Mouse (Mus musculus) stomach, embryonic 16.5 days (tissue): ENCODE measurements around the gene Stk19. TPM values are rescaled to one million over a fixed set of nuclear protein-coding genes. Genes with fewer than 3 reads are reported as not detected.
A peak's percentile ranks its signal among the peaks of the same experiment; 100 is the strongest.

Source experiments
- ATAC-seq: fragments of 200-750 bp; cut with Nextera tagmentation; 2 replicates; pipeline ENCODE4 v1.8.0; 2017; ENCODE audit warnings: moderate number of reproducible peaks, moderate TSS enrichment; ENCODE audit not compliant: insufficient read depth, low FRiP score
- H3K27ac ChIP-seq: fragments of 300-500 bp; sonication (generic); 2 replicates; pipeline ENCODE4 v1.5.1; 2014; ENCODE audit warnings: low read length
- H3K27me3 ChIP-seq: fragments of 300-500 bp; sonication (generic); 2 replicates; pipeline ENCODE4 v1.6.1; 2014; ENCODE audit warnings: low read length, control low read depth, mixed read lengths; ENCODE audit not compliant: control insufficient read depth, insufficient read depth
- H3K36me3 ChIP-seq: fragments of 300-500 bp; sonication (generic); 2 replicates; pipeline ENCODE4 v1.6.1; 2014; ENCODE audit warnings: low read length; ENCODE audit not compliant: control insufficient read depth, insufficient read depth
- H3K4me1 ChIP-seq: fragments of 300-500 bp; sonication (generic); 2 replicates; pipeline ENCODE4 v1.6.1; 2014; ENCODE audit warnings: low read length, control low read depth, mixed read lengths; ENCODE audit not compliant: control insufficient read depth, insufficient read depth
- H3K4me2 ChIP-seq: fragments of 300-500 bp; sonication (generic); 2 replicates; pipeline ENCODE4 v1.6.1; 2014; ENCODE audit warnings: low read depth, low read length, mixed read lengths
- H3K4me3 ChIP-seq: fragments of 300-500 bp; sonication (generic); replicated peaks from 2 replicates; pipeline ENCODE4 v1.5.1; 2014; ENCODE audit warnings: mild to moderate bottlenecking, low read length
- H3K9ac ChIP-seq: fragments of 300-500 bp; sonication (generic); 2 replicates; pipeline ENCODE4 v1.6.1; 2014; ENCODE audit warnings: low read length
- H3K9me3 ChIP-seq: fragments of 300-500 bp; sonication (generic); replicated peaks from 2 replicates; pipeline ENCODE4 v1.6.1; 2016; ENCODE audit warnings: low read length, control low read depth; ENCODE audit not compliant: control insufficient read depth
- WGBS: fragments of 180-500 bp; shearing (Covaris S2); extraction: QIAGEN DNeasy Blood & Tissue Kit; methylation state at CpG from one replicate; pipeline ENCODE4 v1.1.7; 2014; 5-methylcytosine and 5-hydroxymethylcytosine counted together
- polyA plus RNA-seq: library from polyadenylated mRNA; unstranded; fragments of >200 nt; fragmentation: Nextera tagmentation; extraction: Ambion mirVana; gene quantifications from 2 replicates; pipeline ENCODE4 v1.2.1, GENCODE M21; 2015

Gene Stk19
- polyA plus RNA-seq: 23.8 and 25.8 TPM in 2 replicates

DNA sequence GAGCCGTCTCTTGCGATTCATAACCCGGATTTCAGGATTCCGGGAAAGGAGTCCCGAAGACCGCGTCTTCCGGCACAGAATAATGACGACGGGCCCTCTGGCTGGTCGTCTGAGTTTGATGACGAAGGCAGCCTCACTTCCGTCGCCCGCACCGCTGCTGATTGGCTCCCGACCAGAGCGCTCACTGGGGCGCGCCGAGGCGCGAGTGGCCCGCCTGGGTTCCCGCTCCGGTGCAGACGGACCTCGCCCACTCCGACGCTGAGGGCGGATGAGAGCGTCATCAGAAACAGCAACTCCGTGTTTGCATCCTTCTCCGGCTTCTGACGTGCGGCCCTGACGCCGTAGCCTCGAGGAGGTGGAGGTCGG lies at the start of gene Stk19, which contains the start of gene Dxo:
Gene Stk19, minus strand, starts transcription at position 90 of the 366 bp plus-strand sequence.
Gene Dxo, plus strand, starts transcription at position 164 of the 366 bp plus-strand sequence.
- Histone ChIP-seq H3K4me2 (peak within 1 kb of the TSS; percentile 98), H3K4me3 (peak within 1 kb of the TSS; percentile 85), H3K4me1 (peaks cover 14% of the 10 kb centered on the region), H3K9ac (peak within 1 kb of the TSS; percentile 81), H3K27ac (peak within 1 kb of the TSS; percentile 69), H3K27me3 (no peaks in the 10 kb centered on the region), H3K36me3 (0 out of 2 replicates have a peak, but pooled peaks cover 5% of the 10 kb centered on the region), H3K9me3 (no peaks in the 10 kb centered on the region)
- under 1% methylated on average over 40 of the region's 40 CpGs for WGBS
- peak; percentile 93 for ATAC-seq

GRCm38 (mm10) chr17:34885615-34886014 lies 48.9 kb upstream of the Stk19 start:
- no peak for ATAC-seq
- WGBS: 71% methylated on average over 3 of the region's 3 CpGs
- H3K36me3 ChIP-seq: no peaks in the 10 kb centered on the region

DNA sequence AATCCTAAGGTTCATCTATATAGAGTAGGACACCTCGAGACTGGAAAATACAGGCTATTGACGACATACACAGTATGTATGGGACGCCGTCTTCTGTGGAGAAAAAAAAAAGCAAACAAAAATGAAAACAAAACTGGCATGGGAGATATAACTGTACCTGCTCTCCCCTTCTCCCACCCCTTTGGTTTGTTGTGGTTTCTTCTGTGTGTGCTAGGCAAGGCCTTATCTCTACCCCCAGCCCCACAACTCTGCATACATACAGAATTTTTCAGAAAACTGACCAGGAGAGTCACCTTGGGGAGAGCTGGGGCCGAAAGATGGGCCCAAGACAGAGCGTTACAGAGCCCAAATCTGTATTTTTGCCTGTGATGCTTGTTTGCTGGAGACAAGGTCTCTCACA lies 48.0 kb upstream of the Stk19 start:
- Histone ChIP-seq H3K4me3 (no peak overlapping the region), H3K27me3 (no peaks in the 10 kb centered on the region), H3K27ac (no peak overlapping the region), H3K9me3 (no peaks in the 10 kb centered on the region), H3K36me3 (no peaks in the 10 kb centered on the region), H3K4me2 (no peak overlapping the region), H3K4me1 (peaks cover 3% of the 10 kb centered on the region; the same call in 1 of the 2 replicates), H3K9ac (no peak overlapping the region)
- no peak for ATAC-seq
- WGBS: 86% methylated on average over 6 of the region's 6 CpGs

More at GRCm38 (mm10) chr17:34885615-34886014, 48.9 kb upstream of the Stk19 start:
- no peak overlapping the region for H3K27ac ChIP-seq
- H3K27me3 ChIP-seq: no peaks in the 10 kb centered on the region
- H3K4me2 ChIP-seq: no peak overlapping the region
- H3K9ac ChIP-seq: no peak overlapping the region
- no peaks in the 10 kb centered on the region for H3K9me3 ChIP-seq
- H3K4me3 ChIP-seq: no peak overlapping the region
- H3K4me1 ChIP-seq: peaks cover 3% of the 10 kb centered on the region; the same call in 1 of the 2 replicates

DNA sequence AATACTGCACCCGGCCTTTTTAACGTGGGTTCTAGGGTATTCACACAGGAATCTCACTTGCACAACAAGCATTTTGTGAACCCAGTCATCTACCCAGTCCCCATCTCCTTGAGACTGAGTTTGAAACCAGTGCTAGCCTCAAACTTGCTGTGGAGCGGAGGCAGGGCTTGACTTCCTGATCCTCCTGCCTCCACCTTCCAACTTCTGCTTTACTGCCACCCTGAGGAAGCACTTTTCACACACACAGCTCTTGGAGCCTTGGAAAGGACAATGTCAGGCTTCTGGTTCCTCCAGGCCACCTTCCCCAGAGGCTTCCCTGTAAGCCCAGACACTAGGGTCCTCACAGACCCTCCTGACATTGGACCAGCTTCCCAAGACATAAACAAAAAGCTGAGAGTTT lies 46.6 kb upstream of the Stk19 start:
- H3K27me3 ChIP-seq: no peaks in the 10 kb centered on the region
- no peak overlapping the region for H3K27ac ChIP-seq
- ATAC-seq: 0 out of 2 replicates have a peak, but pooled peaks have one; percentile 15
- H3K9me3 ChIP-seq: no peaks in the 10 kb centered on the region
- no peak overlapping the region for H3K4me2 ChIP-seq
- H3K9ac ChIP-seq: no peak overlapping the region
- H3K36me3 ChIP-seq: no peaks in the 10 kb centered on the region
- 61% methylated on average over 3 of the region's 3 CpGs for WGBS
- H3K4me3 ChIP-seq: no peak overlapping the region
- peaks cover 3% of the 10 kb centered on the region; the same call in 1 of the 2 replicates for H3K4me1 ChIP-seq

GRCm38 (mm10) chr17:34881683-34882310 lies 45.1 kb upstream of the Stk19 start, which contains the start of gene Gm20547:
Gm20547 (minus strand) TSS chr17:34882042.
- H3K9me3 ChIP-seq: no peaks in the 10 kb centered on the region
- H3K4me2 ChIP-seq: peak within 1 kb of the TSS; percentile 13; the same call in 1 of the 2 replicates
- no peaks in the 10 kb centered on the region for H3K36me3 ChIP-seq
- no peak within 1 kb of the TSS for H3K27ac ChIP-seq
- H3K9ac ChIP-seq: peak within 1 kb of the TSS; percentile 49
- H3K4me3 ChIP-seq: no peak within 1 kb of the TSS; the same call in 1 of the 2 replicates
- H3K27me3 ChIP-seq: no peaks in the 10 kb centered on the region
- WGBS: 11% methylated on average over 15 of the region's 15 CpGs
- peaks cover 3% of the 10 kb centered on the region; the same call in 1 of the 2 replicates for H3K4me1 ChIP-seq
- ATAC-seq: no peak

DNA sequence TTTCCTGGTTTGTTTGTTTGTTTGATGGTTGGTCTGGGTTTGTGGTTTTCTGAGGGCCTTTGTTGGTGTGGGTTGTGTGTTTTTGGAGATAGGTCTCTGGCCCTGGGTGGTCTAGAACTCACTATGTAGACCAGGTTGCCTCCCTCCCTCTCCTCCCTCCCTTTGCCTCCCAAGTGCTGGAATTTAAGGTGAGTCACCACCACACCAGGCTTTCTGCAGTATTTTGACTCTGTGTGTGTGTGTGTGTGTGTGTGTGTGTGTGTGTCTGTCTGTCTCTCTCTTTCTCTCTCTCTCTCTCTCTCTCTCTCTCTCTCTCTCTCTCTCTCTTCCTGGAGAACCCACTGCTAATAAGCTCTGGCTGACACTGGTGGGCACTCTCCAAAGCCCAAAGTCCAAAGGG lies 44.4 kb upstream of the Stk19 start:
- no peak for ATAC-seq
- no peak overlapping the region for H3K4me3 ChIP-seq
- no peak overlapping the region for H3K27ac ChIP-seq
- no peak overlapping the region for H3K4me2 ChIP-seq
- no peaks in the 10 kb centered on the region for H3K36me3 ChIP-seq
- H3K27me3 ChIP-seq: no peaks in the 10 kb centered on the region
- H3K9me3 ChIP-seq: no peaks in the 10 kb centered on the region
- H3K9ac ChIP-seq: no peak overlapping the region
- peaks cover 3% of the 10 kb centered on the region; the same call in 1 of the 2 replicates for H3K4me1 ChIP-seq

- peaks cover 3% of the 10 kb centered on the region; the same call in 1 of the 2 replicates for H3K4me1 ChIP-seq
- no peaks in the 10 kb centered on the region for H3K27me3 ChIP-seq
- peak within 1 kb of the TSS; percentile 48; the same call in 1 of the 2 replicates for H3K9ac ChIP-seq
- H3K36me3 ChIP-seq: no peaks in the 10 kb centered on the region
- 59% methylated on average over 11 of the region's 11 CpGs for WGBS
- no peaks in the 10 kb centered on the region for H3K9me3 ChIP-seq
- no peak for ATAC-seq
- no peak within 1 kb of the TSS for H3K4me3 ChIP-seq
- H3K27ac ChIP-seq: no peak within 1 kb of the TSS
- no peak within 1 kb of the TSS for H3K4me2 ChIP-seq
Measured at GRCm38 (mm10) chr17:34879336-34879879, 42.7 kb upstream of the Stk19 start, which contains the start of gene Zbtb12. Zbtb12 (plus strand) TSS chr17:34879483.

- WGBS: 84% methylated on average over 6 of the region's 6 CpGs
- Histone ChIP-seq H3K27ac (no peak overlapping the region), H3K36me3 (no peaks in the 10 kb centered on the region), H3K4me2 (no peak overlapping the region), H3K4me3 (no peak overlapping the region), H3K9ac (no peak overlapping the region), H3K27me3 (no peaks in the 10 kb centered on the region), H3K9me3 (no peaks in the 10 kb centered on the region), H3K4me1 (no peaks in the 10 kb centered on the region)
- ATAC-seq: no peak
Measured at GRCm38 (mm10) chr17:34874321-34874720, 37.6 kb upstream of the Stk19 start.

GRCm38 (mm10) chr17:34865981-34866380 lies 29.2 kb upstream of the Stk19 start:
- 55% methylated on average over 7 of the region's 7 CpGs for WGBS

More at GRCm38 (mm10) chr17:34865981-34866380, 29.2 kb upstream of the Stk19 start:
- H3K9me3 ChIP-seq: no peaks in the 10 kb centered on the region
- H3K9ac ChIP-seq: no peak overlapping the region
- no peak overlapping the region for H3K27ac ChIP-seq
- H3K27me3 ChIP-seq: no peaks in the 10 kb centered on the region
- no peaks in the 10 kb centered on the region for H3K36me3 ChIP-seq
- no peak overlapping the region for H3K4me3 ChIP-seq
- ATAC-seq: no peak
- no peak overlapping the region for H3K4me2 ChIP-seq
- 0 out of 2 replicates have a peak, but pooled peaks cover 7% of the 10 kb centered on the region for H3K4me1 ChIP-seq
